Mouse (Mus musculus): Measurements from ENCODE around the gene Gdpd3.

DNA sequence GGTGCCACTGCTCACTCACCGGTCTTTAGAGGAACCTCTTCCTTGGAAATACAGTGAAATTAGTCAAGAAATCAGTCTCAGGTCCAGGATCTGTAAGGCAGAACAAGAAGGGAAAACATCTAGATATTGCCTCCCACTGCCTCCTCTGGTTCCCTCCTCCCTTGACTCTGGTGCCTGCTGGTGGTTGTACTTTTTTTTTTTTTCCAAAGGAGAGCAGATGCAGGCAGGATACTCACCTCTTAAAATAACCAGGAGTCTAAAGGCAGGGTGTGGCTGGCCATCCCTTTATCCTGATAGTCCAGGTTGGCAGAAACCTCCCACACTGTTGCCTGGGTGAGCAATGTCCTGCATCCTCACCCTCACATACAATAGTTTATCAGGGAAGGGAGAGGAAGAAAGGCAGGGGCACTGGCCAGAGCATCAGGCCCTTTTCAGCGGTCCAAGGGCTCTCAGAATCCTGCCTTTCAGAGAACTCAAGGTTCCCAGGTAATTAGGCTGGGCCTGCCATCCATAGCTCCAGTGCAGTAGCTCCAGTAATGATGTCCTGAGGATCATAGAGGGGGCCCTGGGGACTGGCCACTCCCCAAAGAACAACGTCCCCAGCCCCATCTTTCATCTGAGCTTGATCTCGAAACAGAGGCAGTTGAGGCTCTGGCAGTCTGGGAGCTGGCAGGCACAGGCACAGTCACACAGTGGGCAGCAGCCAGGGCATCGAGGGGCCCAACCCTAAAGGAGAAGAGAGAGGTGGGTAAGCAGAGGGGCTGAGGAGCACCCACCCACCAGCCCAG is 34.3 kb downstream of the Gdpd3 start:
- no peak for TF ChIP-seq POLR2A (IDR thresholded peaks at IDR 0.05; ENCODE audit: low read depth, low read length)
- no peak for TF ChIP-seq CTCF (IDR thresholded peaks at IDR 0.05; ENCODE audit: extremely low read depth, insufficient read depth, insufficient read length, insufficient replicate concordance)
